Mouse (Mus musculus) common myeloid progenitor, adult 5-6 weeks (primary cell): Measurements from ENCODE around the gene Rs1. TPM values are rescaled to one million over a fixed set of nuclear protein-coding genes. Genes with fewer than 3 reads are reported as not detected.
"Not testable (repeated sequence)": the region's sequence is repeated elsewhere in the genome, so short reads cannot be mapped to it uniquely, and the experiment has no call there.

Experiments used
- ATAC-seq: replicated peaks from 2 replicates; pipeline ENCODE4 v1.8.0; 2016; ENCODE audit warnings: low read depth, mild to moderate bottlenecking, moderate TSS enrichment, inconsistent platforms; ENCODE audit not compliant: poor library complexity, severe bottlenecking
- total RNA-seq: library from RNA; stranded (forward); fragments of 200-1000, 187-1606 nt; gene quantifications from 2 replicates; pipeline ENCODE4 v1.2.3, GENCODE M21; 2017

Gene Rs1
- total RNA-seq = not detected in 2 replicates

DNA sequence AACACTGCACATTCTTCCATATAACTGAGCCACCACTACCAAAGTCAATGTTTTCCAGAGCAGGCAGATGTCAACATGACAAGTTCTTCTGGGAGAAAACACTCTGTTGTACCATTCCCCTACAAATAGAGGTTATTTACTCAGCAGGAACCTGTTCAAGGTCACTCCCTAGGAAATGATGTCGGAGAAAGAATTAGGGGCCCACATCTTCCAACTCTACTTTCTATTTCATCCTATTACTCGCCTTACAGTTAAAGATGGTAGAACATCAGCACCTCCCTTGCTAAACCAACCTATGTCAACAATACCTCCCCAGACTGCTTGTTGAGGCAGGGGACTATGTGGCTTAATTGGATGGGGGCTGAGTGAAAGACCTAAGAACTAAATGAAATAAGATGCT lies at the start of gene Rs1:
TSS of gene Rs1 (plus strand) at position 301 of the 400 bp plus-strand sequence.
- no peak for ATAC-seq

DNA sequence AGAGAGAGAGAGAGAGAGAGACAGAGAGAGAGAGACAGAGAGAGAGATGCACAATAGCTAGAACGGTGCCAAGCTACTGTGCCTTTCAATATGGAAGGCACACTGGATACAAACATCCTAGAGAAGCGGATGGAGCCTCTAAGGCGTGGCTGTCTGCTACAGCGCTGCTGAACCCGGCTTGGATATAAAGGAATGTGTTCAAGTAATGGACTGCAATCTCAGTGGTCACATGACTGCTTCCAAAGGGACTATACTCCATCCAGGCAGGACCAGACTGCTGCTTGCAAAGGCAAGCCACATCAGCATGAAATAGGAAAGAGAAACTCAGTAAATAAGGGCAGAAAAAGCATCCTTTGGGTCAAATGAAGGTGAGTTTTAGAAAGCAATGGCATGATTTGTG lies 32.2 kb upstream of the Rs1 start, which contains the start of gene Ppef1:
TSS of gene Ppef1 (minus strand) at position 116 of the 400 bp plus-strand sequence.
- no peak for ATAC-seq

DNA sequence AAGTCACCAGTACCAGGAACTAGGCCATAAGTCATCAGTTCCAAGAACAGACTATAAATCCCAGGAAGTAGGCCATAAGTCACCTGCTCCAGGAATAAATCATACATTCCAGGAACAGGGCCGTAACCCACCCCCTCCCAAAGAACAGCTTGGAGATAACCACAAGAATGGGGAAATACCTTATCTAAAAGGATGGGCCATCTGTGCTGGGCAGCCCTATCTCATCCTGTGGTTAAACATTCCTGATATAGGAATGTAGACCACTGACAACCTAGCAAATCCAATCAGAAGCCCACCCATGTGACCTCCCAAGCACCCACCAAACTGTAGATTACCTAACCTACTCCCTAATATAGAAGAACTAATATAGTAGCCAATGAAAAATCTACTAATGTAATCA lies 22.4 kb upstream of the Rs1 start:
- ATAC-seq = no peak

DNA sequence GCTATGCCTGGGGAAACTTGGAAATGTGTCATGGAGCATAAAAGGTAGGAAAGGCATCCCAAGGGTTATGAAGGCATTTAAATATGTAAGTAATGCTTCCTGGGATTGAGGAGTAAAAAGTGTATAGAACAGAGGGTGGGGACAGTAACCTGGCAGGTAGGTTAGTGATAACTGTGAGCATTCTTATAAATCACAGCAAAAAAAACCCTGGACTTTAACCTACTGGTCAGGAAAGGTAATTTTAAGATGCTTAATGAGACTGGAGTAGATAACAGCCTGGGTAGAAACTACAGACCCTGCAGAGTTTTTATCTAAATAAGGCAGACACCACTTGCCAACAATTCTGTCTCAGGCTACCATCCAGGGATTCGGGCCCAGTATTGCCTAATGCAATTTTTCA lies 19.2 kb upstream of the Rs1 start:
- ATAC-seq = no peak

DNA sequence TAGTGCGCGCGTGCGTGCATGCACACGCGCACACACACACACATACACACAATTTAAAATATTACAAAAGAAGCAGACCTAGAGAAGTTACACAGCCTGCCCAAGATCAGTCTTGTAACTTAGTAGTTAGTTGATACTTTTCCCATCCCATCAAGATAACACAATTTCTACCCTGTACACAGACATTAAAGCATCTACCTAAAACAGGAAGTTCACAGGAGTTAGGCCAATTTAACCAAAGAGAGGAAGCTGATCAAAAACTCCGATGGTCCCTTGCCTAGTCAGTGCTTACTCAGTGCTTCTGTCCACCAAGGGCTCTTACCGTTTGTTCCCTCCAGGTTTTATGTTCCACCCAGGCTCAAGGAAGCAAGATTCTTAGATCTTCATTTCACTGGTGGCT lies 17.0 kb upstream of the Rs1 start:
- ATAC-seq = peak; percentile 60; the same call in 1 of the 2 replicates

DNA sequence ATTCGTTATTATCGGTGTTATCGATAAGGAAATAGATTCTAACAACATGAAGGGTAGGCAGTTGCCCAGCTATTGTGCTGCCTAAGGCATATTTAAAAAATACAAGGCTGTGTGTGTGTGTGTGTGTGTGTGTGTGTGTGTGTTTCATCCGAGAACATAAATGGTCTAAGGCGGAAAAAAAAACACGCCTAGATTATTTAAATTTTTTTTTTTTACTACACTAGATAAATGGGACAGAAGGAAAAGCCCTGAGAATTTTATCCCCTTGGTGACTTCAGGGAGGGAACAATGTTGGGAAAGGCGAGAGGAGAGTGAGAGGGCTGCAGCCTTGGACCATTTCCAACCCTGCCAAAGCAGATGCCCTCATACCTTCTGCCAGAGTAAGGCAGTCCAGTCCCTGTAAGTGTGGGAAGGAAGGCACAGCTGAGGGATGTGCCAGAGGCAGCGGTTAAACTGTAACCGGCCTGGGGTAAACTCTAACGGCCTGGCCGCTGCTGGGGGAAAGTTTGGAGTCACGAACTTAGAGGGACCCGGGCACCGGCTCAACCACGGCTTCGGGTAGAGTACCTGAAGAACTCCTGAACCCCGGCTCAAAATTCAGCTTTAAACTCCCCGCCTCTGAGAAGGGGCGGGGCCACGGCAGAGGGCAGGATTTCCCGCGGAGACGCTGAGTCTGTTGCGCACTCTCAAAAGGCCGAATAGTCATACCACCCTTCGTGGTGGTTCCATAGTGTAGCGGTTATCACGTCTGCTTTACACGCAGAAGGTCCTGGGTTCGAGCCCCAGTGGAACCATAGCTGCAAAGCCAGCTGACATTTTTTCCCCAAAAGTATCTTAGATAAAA lies 2.2 kb upstream of the Rs1 start:
- ATAC-seq = peak; percentile 97

DNA sequence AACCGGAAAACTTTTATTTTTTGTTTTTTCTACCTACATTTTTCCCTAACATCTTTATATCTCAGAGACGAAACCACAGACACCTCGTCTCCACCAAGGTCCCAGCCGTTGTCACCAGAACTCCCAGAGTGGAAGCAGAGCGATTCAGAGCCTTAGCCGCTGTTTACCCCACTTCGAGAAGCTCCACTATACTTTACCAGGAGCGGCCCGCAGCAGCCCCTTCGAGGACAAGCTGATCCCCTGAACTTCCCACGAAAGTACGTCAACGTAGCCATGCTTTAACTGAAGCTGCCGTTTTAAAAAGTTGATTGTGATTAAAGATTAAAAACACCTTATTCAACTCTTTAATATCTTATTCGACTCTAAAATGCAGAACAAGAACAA lies 1.6 kb upstream of the Rs1 start:
- peak; percentile 78 for ATAC-seq

DNA sequence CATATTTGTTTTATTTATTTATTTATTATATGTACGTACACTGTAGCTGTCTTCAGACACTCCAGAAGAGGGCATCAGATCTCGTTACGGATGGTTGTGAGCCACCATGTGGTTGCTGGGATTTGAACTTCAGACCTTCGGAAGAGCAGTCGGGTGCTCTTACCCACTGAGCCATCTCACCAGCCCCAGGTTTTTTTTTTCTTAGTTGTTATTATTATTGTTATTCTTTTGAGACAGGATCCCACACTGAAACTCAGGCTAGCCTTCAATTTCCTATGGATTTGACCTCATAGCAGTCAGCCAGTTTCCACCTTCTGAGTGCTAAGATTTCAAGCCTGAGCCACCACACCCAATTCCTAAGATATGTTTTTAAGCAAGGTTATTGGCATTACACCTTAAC lies 1.8 kb downstream of the Rs1 start:
- ATAC-seq = not testable (repeated sequence)

DNA sequence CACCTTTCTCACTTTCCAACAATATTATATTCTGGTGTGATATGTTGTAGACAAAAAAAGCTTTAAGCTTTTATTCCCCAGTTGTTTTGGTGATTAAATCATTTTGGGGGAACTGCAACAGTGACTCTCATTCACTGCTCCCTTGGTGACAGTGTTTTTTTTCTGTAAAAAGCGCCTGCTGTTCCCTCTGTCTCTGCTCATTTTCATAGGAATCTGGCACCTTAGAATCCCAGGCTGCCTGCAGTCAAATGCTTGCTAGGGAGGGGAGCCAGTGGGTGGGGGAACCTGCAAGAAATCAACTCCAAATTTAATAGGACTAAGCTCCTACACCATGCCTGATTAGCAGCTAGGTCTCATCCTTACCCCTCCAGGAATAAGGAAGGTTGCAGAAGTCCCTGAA lies 5.2 kb downstream of the Rs1 start:
- no peak for ATAC-seq

DNA sequence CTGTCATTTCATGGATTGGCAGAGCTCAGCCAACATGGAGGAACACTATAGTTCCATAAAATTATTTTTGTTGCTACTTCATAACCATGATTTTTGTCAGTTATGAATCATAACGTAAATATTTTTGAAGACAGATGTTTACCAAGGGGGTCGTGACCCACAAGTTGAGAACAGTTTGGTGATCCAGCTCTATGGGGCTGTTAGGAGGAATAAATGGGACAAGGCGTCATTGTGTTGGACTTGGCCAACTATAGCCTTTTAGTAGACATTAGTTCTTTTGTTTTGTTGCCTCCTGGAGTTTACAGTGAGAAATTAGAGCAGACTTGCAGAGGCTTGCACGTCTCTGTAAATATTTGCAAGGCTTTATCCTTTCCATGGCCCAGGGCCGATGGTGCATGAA lies 14.5 kb downstream of the Rs1 start:
- ATAC-seq = no peak

DNA sequence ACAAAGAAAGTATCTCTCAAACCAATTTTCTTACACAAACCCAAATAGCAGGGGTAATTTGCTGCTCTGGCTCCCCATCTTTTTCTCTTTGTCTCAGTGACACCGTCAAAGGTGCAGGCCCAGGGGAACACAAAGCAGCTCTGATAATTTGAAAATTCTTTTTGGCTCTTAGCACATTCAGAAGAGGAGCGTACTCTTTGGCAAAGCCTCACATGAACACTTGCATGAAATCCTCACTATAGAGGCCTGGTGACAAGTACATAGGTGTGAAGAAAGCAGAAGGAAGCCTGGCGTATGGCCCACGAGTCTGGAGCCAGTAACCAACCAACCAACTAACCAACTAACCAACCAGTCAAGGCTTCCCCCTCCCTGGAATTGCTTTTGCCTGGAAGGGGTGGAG lies 27.1 kb downstream of the Rs1 start:
- ATAC-seq = no peak

DNA sequence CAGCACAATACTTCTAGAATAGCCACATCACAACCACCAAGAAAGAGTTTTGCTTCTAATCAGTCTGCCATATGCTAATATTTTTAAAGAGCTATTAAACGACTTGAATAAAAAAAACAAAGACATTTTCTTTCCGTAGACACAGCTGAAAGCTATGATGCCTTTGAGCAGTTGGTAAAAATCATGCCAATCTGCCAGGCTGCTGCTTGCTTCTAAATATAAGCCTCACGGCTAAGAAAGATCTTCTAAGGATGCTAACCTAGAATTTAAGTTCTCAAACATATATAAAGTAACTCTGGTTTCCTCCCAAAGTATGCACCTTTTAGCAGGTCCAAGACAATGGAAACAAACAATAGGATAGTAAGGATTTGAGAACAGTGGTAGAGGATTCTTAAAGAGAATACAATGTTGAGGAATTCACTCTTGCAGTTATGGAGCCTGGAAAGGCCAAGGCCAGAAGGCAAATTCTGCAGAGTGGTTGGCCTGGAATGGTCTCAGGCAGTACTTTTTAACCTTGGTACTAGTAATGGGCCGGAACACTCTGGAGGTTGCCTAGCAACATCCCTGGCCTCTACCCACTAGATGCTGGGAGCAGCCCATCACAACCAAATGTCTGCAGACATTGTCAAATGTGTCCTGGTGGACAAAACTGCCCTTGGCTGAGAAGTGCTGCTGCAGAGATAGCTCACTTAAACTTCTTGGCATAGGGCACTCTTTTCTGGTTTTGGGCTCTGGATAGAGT lies 36.8 kb downstream of the Rs1 start:
- ATAC-seq = no peak

DNA sequence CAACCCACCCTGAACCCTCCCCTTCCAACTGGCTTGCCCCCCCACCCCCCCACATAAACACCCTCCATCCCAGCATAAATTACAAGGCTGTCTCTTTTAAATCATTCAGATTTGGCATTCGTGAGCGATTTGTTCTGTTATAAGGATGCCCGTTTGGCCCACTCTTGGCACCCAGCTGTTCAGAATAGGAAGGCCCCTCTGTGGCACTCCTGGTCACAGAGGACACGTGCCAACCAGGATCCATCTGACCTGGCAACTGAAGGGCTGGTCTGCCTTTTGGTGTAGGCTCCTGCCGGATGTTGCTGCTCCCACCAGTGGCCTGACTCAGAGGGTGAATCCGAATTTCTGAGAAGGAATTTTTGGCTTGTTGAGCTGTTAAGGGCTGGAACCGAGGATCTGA lies 40.4 kb downstream of the Rs1 start:
- ATAC-seq = no peak

Other genes with a start within 250 kb of the Rs1 start
- 0.29 TPM in 1 of 2 replicates, not detected in the other for gene Ppef1, start 32.2 kb upstream of the Rs1 start, total RNA-seq
- gene Gja6, start 139.0 kb downstream of the Rs1 start, total RNA-seq = not detected in 2 replicates
- gene Cdkl5, start 226.7 kb downstream of the Rs1 start, total RNA-seq = 1.5 and 2.4 TPM in 2 replicates